Mouse (Mus musculus) myocyte (in vitro differentiated cells): ENCODE data around the gene Capn3. TPM values are rescaled to one million over a fixed set of nuclear protein-coding genes. Genes with fewer than 3 reads are reported as not detected.

ENCODE experiments used
- H3K27me3 ChIP-seq: one replicate; pipeline ENCODE4 v1.6.1; 2011; ENCODE audit not compliant: control insufficient read depth, insufficient read depth, insufficient read length
- H3K36me3 ChIP-seq: one replicate; pipeline ENCODE4 v1.6.1; 2011; ENCODE audit not compliant: control insufficient read depth, insufficient read depth
- H3K4me2 ChIP-seq: one replicate; pipeline ENCODE4 v1.6.1; 2011; ENCODE audit warnings: low read depth, control low read depth
- H3K4me3 ChIP-seq: one replicate; pipeline ENCODE4 v1.5.1; 2011; ENCODE audit warnings: mild to moderate bottlenecking, control low read depth, moderate library complexity
- H3K79me2 ChIP-seq: one replicate; pipeline ENCODE4 v1.6.1; 2011; ENCODE audit not compliant: control insufficient read depth, insufficient read depth
- H3ac ChIP-seq: one replicate; pipeline ENCODE4 v1.6.1; 2011; ENCODE audit not compliant: control insufficient read depth, insufficient read length
- CEBPB ChIP-seq: IDR thresholded peaks from 2 replicates; pipeline ENCODE4 v1.6.1; 2011; ENCODE audit warnings: mild to moderate bottlenecking, moderate library complexity; ENCODE audit not compliant: poor library complexity, insufficient read depth, severe bottlenecking
- E2F4 ChIP-seq: IDR thresholded peaks from one replicate; pipeline ENCODE4 v1.6.1; 2011; ENCODE audit warnings: mild to moderate bottlenecking, control low read depth, moderate library complexity; ENCODE audit not compliant: insufficient read depth
- MAX ChIP-seq: IDR thresholded peaks from one replicate; pipeline ENCODE4 v1.6.1; 2011; ENCODE audit warnings: low read depth, mild to moderate bottlenecking, control low read depth
- MYOD1 ChIP-seq, 3 experiments: IDR thresholded peaks; one replicate each; pipeline ENCODE4 v1.6.1; 2011; ENCODE audit warnings: control low read depth in 2 of 3, low read depth in 2 of 3, mild to moderate bottlenecking in 2 of 3, moderate library complexity in 1 of 3; ENCODE audit not compliant: insufficient read length in 2 of 3, control insufficient read depth in 1 of 3
- MYOG ChIP-seq, 3 experiments: IDR thresholded peaks; one replicate each; pipeline ENCODE4 v1.6.1; 2011; ENCODE audit warnings: control low read depth in 2 of 3, low read depth in 2 of 3, mild to moderate bottlenecking in 2 of 3; ENCODE audit not compliant: insufficient read length in 2 of 3, control insufficient read depth in 1 of 3, insufficient read depth in 1 of 3
- POLR2A ChIP-seq: IDR thresholded peaks from one replicate; pipeline ENCODE4 v1.6.1; 2011; ENCODE audit warnings: low read depth, mild to moderate bottlenecking, control low read depth, moderate library complexity; ENCODE audit not compliant: insufficient read length
- POLR2AphosphoS2 ChIP-seq: IDR thresholded peaks from one replicate; pipeline ENCODE4 v1.6.1; 2011; ENCODE audit warnings: low read depth, control low read depth; ENCODE audit not compliant: insufficient read length
- REST ChIP-seq: IDR thresholded peaks from one replicate; pipeline ENCODE4 v1.6.1; 2011; ENCODE audit warnings: mild to moderate bottlenecking, control low read depth, moderate library complexity; ENCODE audit not compliant: insufficient read depth, insufficient read length
- SRF ChIP-seq: IDR thresholded peaks from one replicate; pipeline ENCODE4 v1.6.1; 2011; ENCODE audit warnings: low read depth; ENCODE audit not compliant: control insufficient read depth, insufficient read length
- TCF12 ChIP-seq: IDR thresholded peaks from one replicate; pipeline ENCODE4 v1.6.1; 2011; ENCODE audit warnings: mild to moderate bottlenecking, control low read depth; ENCODE audit not compliant: poor library complexity, insufficient read depth, severe bottlenecking
- TCF3 ChIP-seq: IDR thresholded peaks from one replicate; pipeline ENCODE4 v1.6.1; 2011; ENCODE audit warnings: low read depth, control low read depth; ENCODE audit not compliant: insufficient read length
- USF1 ChIP-seq: IDR thresholded peaks from one replicate; pipeline ENCODE4 v1.6.1; 2011; ENCODE audit warnings: low read depth, mild to moderate bottlenecking, control low read depth, moderate library complexity
- polyA plus RNA-seq: library from polyadenylated mRNA; unstranded; fragments of >200 nt; fragmentation: generic; extraction: Trizol; gene quantifications from one replicate; pipeline ENCODE4 v1.2.1, GENCODE M21; 2012; ENCODE audit warnings: missing spikeins

The Capn3 gene
- polyA plus RNA-seq, 1 experiment: 15.9 TPM

DNA sequence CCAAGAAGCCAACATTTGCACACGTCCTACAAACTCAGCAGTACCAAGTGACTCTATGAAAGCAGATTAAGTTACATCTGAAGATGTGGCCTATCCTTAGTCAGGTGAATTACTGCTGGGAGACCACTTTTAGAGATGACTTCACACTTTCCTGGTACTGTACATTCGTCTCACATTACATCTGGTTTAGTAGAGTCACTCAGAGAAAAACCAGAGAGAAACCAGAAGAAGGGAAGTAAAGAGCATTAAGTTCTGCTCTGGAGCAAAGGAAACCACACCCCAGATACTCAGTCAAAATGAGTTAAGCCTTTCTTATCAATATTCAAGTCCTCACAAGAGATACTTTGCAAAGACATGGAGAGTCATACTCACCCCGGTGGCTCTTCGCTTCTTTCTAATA, 75.4 kb downstream of the Capn3 start:
- H3K79me2 ChIP-seq: peaks cover 19% of the 10 kb centered on the region
- no peaks in the 10 kb centered on the region for H3K27me3 ChIP-seq
- no peak overlapping the region for H3K4me2 ChIP-seq
- TF ChIP-seq POLR2AphosphoS2 (no peak), MYOD1 (IDR thresholded peaks at IDR 0.05; ENCODE audit: control insufficient read depth in 1 of 3, insufficient read length in 2 of 3, low read depth in 2 of 3) (no peak), CEBPB (no peak), POLR2A (no peak), MYOG (IDR thresholded peaks at IDR 0.05; ENCODE audit: control insufficient read depth in 1 of 3, insufficient read depth in 1 of 3, insufficient read length in 2 of 3, low read depth in 2 of 3) (no peak), E2F4 (no peak), TCF12 (no peak), SRF (no peak), MAX (no peak), TCF3 (no peak), REST (no peak), USF1 (no peak)
- no peak overlapping the region for H3ac ChIP-seq
- H3K36me3 ChIP-seq: peaks cover 57% of the 10 kb centered on the region
- no peak overlapping the region for H3K4me3 ChIP-seq

- H3K79me2 ChIP-seq: peaks cover 14% of the 10 kb centered on the region
- peaks cover 11% of the 10 kb centered on the region for H3K36me3 ChIP-seq
- H3K4me3 ChIP-seq: peak overlapping the region; percentile 22
- no peak overlapping the region for H3ac ChIP-seq
- peak overlapping the region; percentile 61 for H3K4me2 ChIP-seq
- H3K27me3 ChIP-seq: no peaks in the 10 kb centered on the region
- TF ChIP-seq POLR2A: no peak
- no peak for TF ChIP-seq USF1
- no peak for TF ChIP-seq TCF12
- TF ChIP-seq E2F4: no peak
- TF ChIP-seq MYOG (IDR thresholded peaks at IDR 0.05; ENCODE audit: control insufficient read depth in 1 of 3, insufficient read depth in 1 of 3, insufficient read length in 2 of 3, low read depth in 2 of 3): no peak
- no peak for TF ChIP-seq POLR2AphosphoS2
- TF ChIP-seq CEBPB: no peak
- TF ChIP-seq MAX: no peak
- TF ChIP-seq MYOD1 (IDR thresholded peaks at IDR 0.05; ENCODE audit: control insufficient read depth in 1 of 3, insufficient read length in 2 of 3, low read depth in 2 of 3): no peak
- TF ChIP-seq REST: no peak
- no peak for TF ChIP-seq TCF3
- TF ChIP-seq SRF: no peak
Measured at GRCm38 (mm10) chr2:120539333-120539732, 83.5 kb downstream of the Capn3 start.

- Histone ChIP-seq H3ac (no peak overlapping the region), H3K4me2 (peak overlapping the region; percentile 61), H3K36me3 (peaks cover 6% of the 10 kb centered on the region), H3K79me2 (peaks cover 15% of the 10 kb centered on the region), H3K4me3 (peak overlapping the region; percentile 22), H3K27me3 (no peaks in the 10 kb centered on the region)
- TF ChIP-seq SRF: no peak
- TF ChIP-seq MAX: no peak
- peak; percentile 37 to 70 (median 41) for TF ChIP-seq MYOD1 (IDR thresholded peaks at IDR 0.05; ENCODE audit: control insufficient read depth in 1 of 3, insufficient read length in 2 of 3, low read depth in 2 of 3)
- peak; percentile 25 for TF ChIP-seq TCF12
- TF ChIP-seq POLR2A: peak; percentile 78
- TF ChIP-seq POLR2AphosphoS2: peak; percentile 55
- TF ChIP-seq USF1: no peak
- TF ChIP-seq REST: no peak
- no peak for TF ChIP-seq CEBPB
- no peak for TF ChIP-seq TCF3
- peak; percentile 39 to 83 (median 80) for TF ChIP-seq MYOG (IDR thresholded peaks at IDR 0.05; ENCODE audit: control insufficient read depth in 1 of 3, insufficient read depth in 1 of 3, insufficient read length in 2 of 3, low read depth in 2 of 3)
- TF ChIP-seq E2F4: no peak
Measured at GRCm38 (mm10) chr2:120539778-120540208, 84.0 kb downstream of the Capn3 start.

GRCm38 (mm10) chr2:120544732-120545131, 88.9 kb downstream of the Capn3 start:
- Histone ChIP-seq H3K79me2 (peaks cover 4% of the 10 kb centered on the region), H3K27me3 (no peaks in the 10 kb centered on the region), H3K4me3 (no peak overlapping the region), H3K36me3 (peaks cover 16% of the 10 kb centered on the region), H3K4me2 (no peak overlapping the region), H3ac (no peak overlapping the region)
- TF ChIP-seq USF1 (no peak), TCF12 (no peak), POLR2AphosphoS2 (no peak), MYOG (IDR thresholded peaks at IDR 0.05; ENCODE audit: control insufficient read depth in 1 of 3, insufficient read depth in 1 of 3, insufficient read length in 2 of 3, low read depth in 2 of 3) (no peak), MAX (no peak), E2F4 (no peak), TCF3 (no peak)

Other genes with a start within 250 kb of the Capn3 start
- gene Pla2g4e, start 210.7 kb upstream of the Capn3 start, polyA plus RNA-seq: 0.05 TPM
- gene Pla2g4d, start 166.8 kb upstream of the Capn3 start, polyA plus RNA-seq: not detected
- gene Pla2g4f, start 141.9 kb upstream of the Capn3 start, polyA plus RNA-seq: 0.05 TPM
- gene Vps39, start 102.9 kb upstream of the Capn3 start, polyA plus RNA-seq: 34.0 TPM
- 3.8 TPM for gene Ganc, start 52.1 kb upstream of the Capn3 start, polyA plus RNA-seq
- gene Tmem87a, start 51.9 kb upstream of the Capn3 start, polyA plus RNA-seq: 12.4 TPM
- 94.6 TPM for gene Zfp106, start 107.8 kb downstream of the Capn3 start, polyA plus RNA-seq
- gene Snap23, start 111.7 kb downstream of the Capn3 start, polyA plus RNA-seq: 15.3 TPM
- gene Haus2, start 153.4 kb downstream of the Capn3 start, polyA plus RNA-seq: 4.4 TPM
- 12.5 TPM for gene Lrrc57, start 153.5 kb downstream of the Capn3 start, polyA plus RNA-seq
- 5.1 TPM for gene Stard9, start 173.1 kb downstream of the Capn3 start, polyA plus RNA-seq